Mouse (Mus musculus) c-Kit-positive CD71-positive TER-119-negative erythroid progenitor cells, embryonic 14.5 days (primary cell): Measurements from ENCODE around the gene Gria3.

Source experiments
- DNase-seq: peaks from one replicate; pipeline ENCODE4 v3.0.0-alpha.2; 2013; ENCODE audit warnings: low read depth

The Gria3 gene

GRCm38 (mm10) chrX:41400058-41400904 lies at the start of gene Gria3:
TSS of gene Gria3 (plus strand) at chrX:41400854.
- no peak for DNase-seq

- no peak for DNase-seq
Observed at GRCm38 (mm10) chrX:41387086-41387485, 13.6 kb upstream of the Gria3 start.

GRCm38 (mm10) chrX:41389079-41389478 lies 11.6 kb upstream of the Gria3 start:
- DNase-seq: no peak

DNA sequence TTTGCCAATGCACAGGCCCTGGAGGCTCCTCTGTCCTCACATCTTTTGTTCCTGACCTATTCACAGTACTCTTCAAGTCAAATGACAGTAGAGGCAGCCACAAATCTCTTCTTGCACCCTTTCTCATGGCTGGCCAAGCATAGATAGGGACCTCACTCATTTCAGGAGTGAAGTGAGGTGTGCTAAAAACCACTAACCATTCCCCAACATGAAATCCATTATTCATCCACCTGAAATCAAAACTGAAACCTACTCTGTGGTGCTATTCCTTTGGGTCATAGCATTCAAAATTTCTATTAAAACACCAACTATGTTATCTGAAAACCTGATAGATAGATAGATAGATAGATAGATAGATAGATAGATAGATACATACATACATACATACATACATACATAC lies 2.2 kb upstream of the Gria3 start:
- DNase-seq: no peak

GRCm38 (mm10) chrX:41401186-41401585 lies 532 bp downstream of the Gria3 start:
- DNase-seq: no peak

DNA sequence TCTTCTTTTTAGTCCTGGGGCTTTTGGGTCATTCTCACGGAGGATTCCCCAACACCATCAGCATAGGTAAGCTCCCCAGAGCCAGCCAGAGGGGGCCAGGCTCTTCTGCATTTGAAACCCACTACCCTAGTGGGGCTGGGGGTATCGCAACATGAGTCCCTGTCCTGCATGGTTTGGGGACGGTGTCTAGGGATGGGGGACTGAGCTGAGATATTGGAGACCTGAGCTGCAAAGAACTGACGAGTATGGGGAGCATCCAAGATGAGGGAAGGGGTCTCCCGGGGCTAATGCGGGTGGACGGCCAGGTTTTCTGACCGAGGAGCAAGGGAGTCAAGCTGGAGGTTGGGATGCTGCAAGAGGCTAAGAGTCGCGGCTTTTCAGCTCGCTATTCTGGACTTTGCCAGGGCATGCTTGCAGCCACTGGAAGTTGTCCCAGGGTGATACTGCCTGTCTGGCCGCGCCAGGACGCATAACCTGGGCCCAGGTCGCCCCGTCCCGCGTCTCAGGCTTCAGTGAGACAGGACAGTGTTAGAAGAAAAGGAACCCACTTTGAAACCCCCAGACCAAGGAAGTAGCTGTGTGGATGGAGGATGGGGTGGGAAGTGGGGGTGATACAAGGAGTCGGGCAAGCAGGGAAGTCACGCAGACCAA lies 1.1 kb downstream of the Gria3 start:
- no peak for DNase-seq

DNA sequence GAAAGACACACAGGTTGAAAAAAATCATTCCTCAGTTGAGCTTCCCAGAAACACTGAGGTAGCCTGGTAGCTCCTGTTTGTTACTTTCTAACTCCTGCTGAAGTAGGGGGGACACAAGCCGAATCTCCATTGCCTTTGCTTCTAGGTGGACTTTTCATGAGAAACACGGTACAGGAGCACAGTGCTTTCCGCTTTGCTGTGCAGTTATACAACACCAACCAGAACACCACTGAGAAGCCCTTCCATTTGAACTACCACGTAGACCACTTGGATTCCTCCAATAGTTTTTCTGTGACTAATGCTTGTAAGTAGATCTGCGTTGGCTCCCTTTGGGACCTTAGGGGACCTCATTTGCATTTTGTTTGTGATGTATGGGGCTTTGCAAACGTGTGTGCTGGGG lies 2.0 kb downstream of the Gria3 start:
- no peak for DNase-seq

GRCm38 (mm10) chrX:41406288-41406687 lies 5.6 kb downstream of the Gria3 start:
- no peak for DNase-seq

DNA sequence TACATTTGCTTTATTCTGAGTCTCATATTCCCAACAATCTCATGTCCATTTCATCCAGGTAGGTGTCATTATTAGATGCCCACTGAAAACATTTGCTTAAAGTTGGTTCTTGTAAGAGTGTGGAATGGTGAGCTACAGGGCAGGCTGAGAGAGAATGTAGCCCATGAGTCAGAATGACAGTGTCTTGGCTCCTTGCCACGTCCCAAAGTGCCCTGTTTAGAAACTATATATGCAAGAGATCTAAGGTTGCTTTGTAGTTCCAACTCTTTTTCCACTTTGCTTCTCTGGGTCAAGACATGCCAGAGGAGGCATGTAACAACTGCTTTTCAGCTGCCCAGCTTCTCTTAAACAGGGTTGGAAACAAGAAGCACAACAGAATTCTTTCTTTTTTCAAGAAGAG lies 9.1 kb downstream of the Gria3 start:
- no peak for DNase-seq

GRCm38 (mm10) chrX:41425651-41426050 lies 25.0 kb downstream of the Gria3 start:
- DNase-seq: no peak

- no peak for DNase-seq
Observed at GRCm38 (mm10) chrX:41428011-41428410, 27.4 kb downstream of the Gria3 start.

DNA sequence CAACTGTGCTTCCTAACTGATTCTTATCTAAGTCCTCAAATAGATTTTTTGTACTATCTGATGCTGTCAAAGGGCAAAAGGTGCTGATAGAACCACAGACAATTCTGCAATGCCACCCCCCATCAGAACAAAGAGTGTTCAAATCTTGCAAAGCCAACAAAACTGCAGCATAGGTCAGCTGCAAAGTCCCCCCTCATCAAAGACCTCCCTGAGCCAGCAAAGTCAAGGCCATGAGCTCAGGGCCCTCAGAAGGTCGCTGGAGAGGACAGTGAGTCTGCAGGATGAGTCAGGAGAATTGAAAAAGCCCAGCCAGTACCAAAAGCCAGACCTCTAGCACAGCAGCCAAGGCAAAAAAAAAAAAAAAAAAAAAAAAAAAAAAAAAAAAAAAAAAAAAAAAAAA lies 34.9 kb downstream of the Gria3 start:
- no peak for DNase-seq

DNA sequence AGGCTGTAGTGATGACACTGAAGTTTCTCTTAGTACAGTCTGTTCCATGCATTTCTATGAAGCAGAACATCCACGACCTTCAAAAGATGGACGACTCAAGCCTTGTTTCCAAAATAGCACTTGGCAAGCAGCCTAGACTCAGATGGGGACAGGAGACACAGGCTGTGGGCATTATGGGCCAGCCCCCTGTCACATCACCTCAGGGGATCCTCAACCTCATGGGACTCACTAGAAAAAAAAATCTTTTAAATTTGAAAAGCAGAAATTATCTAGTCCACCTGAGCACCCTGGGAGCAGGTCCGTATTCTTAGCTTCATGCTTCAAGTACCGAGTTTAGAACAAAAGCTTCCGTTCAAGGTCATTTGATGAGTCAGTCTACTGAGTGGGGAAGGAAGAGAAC lies 38.2 kb downstream of the Gria3 start:
- no peak for DNase-seq

DNA sequence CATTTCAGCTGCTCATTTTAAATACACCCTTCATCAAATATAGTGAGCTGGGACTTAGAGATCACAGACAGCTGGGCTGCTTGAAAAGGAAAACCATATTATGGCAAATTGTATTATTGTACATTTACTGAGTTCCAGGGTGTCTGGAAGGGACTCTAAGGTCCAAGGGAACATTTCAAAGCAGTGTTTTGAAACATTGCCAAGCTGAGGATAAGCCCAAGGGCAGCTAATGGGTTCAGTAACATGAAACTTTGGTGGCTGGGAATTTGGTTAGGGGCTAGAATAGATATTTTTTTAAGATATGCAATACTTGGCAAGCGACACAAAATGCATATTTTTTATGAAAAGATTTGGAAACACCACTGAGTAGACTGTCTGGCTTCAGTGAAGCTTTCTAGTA lies 48.2 kb downstream of the Gria3 start:
- no peak for DNase-seq

DNA sequence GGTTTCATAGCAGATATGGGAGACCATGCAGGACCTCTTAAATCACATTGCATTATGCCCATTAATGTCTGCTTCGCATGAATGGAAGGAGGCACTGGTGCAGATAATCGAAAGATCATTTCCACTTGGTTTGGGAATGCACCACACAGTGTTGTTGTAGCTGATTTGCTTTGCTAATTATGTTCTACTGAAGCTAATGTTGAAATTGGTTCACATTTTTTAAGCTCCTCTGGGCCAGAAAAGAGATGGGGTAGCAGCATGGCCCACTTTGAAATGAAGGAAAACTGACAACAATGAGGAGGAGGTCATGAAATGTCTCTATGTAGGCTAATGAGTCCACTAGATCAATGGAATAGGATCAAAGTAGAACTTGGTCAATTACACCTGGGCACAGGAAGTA lies 76.8 kb downstream of the Gria3 start:
- DNase-seq: no peak

DNA sequence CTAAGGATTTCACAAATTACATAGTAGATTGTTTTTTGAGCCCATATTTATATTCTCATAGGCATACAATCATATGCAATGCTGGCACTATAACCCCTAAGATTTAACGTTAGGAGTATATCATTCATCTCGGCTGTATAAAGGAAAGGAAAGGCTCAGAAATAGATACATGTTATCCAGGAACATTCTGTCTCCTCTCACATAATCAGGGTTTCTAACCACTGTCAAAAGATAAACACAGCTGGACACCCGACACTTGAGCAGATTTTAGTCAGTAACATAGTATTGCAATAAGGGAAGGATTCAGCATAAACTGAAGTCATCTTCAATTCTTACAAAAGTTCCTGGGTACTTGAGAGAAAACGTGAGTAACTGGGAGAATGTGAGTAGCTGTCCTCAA lies 95.9 kb downstream of the Gria3 start:
- DNase-seq: no peak

DNA sequence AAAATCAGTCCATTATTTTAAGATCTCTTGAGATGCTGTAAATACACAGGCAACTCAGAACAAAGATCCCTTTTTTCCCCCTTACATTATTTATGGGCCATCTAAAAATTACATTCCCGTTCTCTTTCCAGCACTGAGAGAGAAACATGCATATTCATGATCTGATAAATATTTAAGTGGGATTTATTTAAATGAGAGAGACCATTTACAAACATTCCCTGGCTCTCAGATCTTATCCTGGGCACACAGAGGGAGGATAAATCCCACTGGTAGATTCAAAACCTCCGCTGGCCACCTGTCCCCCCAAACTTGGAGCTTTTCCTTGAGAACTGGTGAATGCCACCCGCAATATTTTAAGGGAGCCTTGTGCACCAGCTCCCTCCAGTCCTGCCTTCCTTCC lies 104.7 kb downstream of the Gria3 start:
- DNase-seq: no peak

DNA sequence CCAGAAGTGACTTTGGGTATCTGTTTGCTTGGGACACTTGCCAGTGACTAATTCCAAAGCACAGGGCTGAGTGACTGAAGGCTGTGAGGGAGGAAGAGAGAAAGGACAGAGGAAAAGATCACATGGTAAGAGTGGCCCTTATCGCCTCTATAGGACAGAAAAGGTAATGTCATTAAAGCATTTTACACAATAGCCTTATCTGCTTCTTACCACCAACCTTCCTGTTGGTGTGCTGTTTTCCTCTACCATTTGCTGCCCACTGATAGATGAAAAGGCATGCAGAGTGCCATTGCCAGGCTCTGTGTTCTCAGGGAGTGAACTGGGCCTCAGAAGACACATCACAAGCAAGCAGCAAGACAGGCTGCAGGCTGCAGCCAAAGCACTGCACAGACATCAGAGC lies 107.3 kb downstream of the Gria3 start:
- DNase-seq: no peak

- no peak for DNase-seq
Observed at GRCm38 (mm10) chrX:41514982-41515381, 114.3 kb downstream of the Gria3 start.

DNA sequence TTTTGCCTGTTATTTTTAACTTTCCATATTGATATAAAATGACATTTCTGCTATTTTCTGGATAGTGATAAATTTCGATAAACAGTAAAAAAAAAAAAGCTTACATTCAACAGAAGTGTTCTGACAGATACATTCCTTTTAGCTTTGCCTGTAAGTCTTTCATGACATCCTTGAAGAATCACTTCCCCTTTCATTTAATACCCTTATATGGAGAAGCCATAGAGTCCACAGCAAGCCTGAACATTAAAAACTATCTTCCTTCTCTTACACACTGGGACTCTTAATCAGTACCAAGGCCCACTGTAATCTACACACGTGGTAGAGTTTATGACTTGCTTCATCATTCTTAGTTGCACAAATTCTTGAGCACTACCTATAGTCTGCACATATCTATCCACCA lies 131.9 kb downstream of the Gria3 start:
- no peak for DNase-seq

DNA sequence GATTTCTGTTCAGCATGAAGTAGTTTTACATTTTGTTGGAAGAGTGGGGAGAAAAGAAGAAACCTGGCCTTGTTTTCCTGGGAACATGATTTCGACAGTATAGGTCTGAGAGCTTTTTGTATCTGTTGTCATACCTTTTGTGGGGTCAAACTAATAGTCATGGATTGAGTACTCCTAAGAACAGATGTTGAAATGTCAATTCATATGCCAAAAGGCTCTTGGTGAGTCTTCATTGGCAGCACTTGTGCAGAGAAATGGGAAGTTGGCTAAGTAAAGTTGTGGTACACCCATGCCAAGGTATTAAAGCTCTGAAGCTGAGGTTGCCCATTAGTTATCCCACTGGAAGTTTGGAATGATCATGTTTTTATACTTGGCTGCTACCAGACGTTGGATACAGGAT lies 135.2 kb downstream of the Gria3 start:
- no peak for DNase-seq

GRCm38 (mm10) chrX:41562296-41563060 lies 161.8 kb downstream of the Gria3 start:
- DNase-seq: no peak

DNA sequence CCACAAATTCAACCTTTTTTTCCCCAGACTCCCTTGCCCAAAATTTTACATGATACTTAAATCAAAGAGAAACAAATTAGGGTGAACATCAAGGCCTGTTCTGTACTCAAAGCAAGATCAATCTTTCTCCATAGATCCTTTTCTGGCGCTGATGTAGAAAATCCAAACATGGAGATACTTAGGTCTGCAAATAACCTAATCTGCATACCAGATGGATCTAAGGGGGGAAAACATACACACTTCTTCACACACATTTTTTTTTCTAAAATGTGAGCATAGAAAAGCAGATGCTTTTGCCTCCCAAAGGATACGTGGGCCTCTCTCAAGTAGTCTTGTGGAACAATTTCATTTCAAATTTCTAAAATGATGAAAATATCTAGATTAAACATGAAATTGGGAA lies 164.2 kb downstream of the Gria3 start:
- no peak for DNase-seq
